Mouse (Mus musculus): ENCODE results near the gene Cks1b. TPM values are rescaled to one million over a fixed set of nuclear protein-coding genes. Genes with fewer than 3 reads are reported as not detected.

Gene Cks1b
- total and polyA plus RNA-seq, 3 experiments = 177 to 438 (median 271) TPM

GRCm38 (mm10) chr3:89416158-89416557 is 2.0 kb downstream of the Cks1b start:
- Histone ChIP-seq H3K27ac (ENCODE audit: control insufficient read depth, low read depth, low read length) (no peak overlapping the region), H3K79me2 (ENCODE audit: control insufficient read depth, insufficient read depth, low read length, poor library complexity) (peaks cover 49% of the 10 kb centered on the region), H3K27me3 (ENCODE audit: control insufficient read depth in 1 of 2, insufficient read depth in 2 of 2, low read length in 2 of 2) (no peaks in the 10 kb centered on the region), H3K9me3 (replicated peaks; ENCODE audit: insufficient read depth, low read length) (no peaks in the 10 kb centered on the region), H3K4me1 (ENCODE audit: control insufficient read depth in 1 of 2, insufficient read depth in 2 of 2, low read length in 2 of 2) (peaks cover 12 to 26% of the 10 kb centered on the region in 2 experiments), H3K4me3 (ENCODE audit: control insufficient read depth in 1 of 2, insufficient read depth in 1 of 2, low read depth in 2 of 2, low read length in 2 of 2) (no peak overlapping the region), H3K36me3 (ENCODE audit: control insufficient read depth in 1 of 2, insufficient read depth in 2 of 2, low read length in 2 of 2) (peaks cover 7 to 30% of the 10 kb centered on the region in 2 experiments), H3K9ac (ENCODE audit: control insufficient read depth, low read depth, low read length, poor library complexity, severe bottlenecking) (no peak overlapping the region)
- no peak for DNase-seq (ENCODE audit: low read depth, low spot score)
- no peak for TF ChIP-seq ZMIZ1 (IDR thresholded peaks at IDR 0.05; ENCODE audit: low read depth, low read length)
- TF ChIP-seq MYB (IDR thresholded peaks at IDR 0.05; ENCODE audit: low read depth, low read length) = no peak
- no peak for TF ChIP-seq MAZ (IDR thresholded peaks at IDR 0.05; ENCODE audit: low read depth, low read length)
- no peak for TF ChIP-seq GATA1 (IDR thresholded peaks at IDR 0.05; ENCODE audit: low read depth, low read length)
- TF ChIP-seq CTCF (IDR thresholded peaks at IDR 0.05 in 2 of 3, conservative IDR thresholded peaks at IDR 0.05 in 1 of 3; ENCODE audit: control insufficient read depth in 1 of 3, insufficient read depth in 1 of 3, low read depth in 2 of 3, low read length in 3 of 3, poor library complexity in 1 of 3, severe bottlenecking in 1 of 3) = no peak
- no peak for TF ChIP-seq RAD21 (IDR thresholded peaks at IDR 0.05; ENCODE audit: low read depth, low read length)
- no peak for TF ChIP-seq ETS1 (IDR thresholded peaks at IDR 0.05; ENCODE audit: low read depth, low read length)
- no peak for TF ChIP-seq CHD2 (IDR thresholded peaks at IDR 0.05; ENCODE audit: low read length)
- no peak for TF ChIP-seq E2F4 (IDR thresholded peaks at IDR 0.05; ENCODE audit: borderline replicate concordance, low read depth, low read length)
- no peak for TF ChIP-seq MXI1 (IDR thresholded peaks at IDR 0.05; ENCODE audit: low read depth, low read length)
- TF ChIP-seq USF2 (IDR thresholded peaks at IDR 0.05; ENCODE audit: borderline replicate concordance in 1 of 2, insufficient read depth in 1 of 2, low read depth in 1 of 2, low read length in 2 of 2) = no peak
- TF ChIP-seq EP300 (IDR thresholded peaks at IDR 0.05; ENCODE audit: low read depth in 1 of 2, low read length in 2 of 2) = no peak
- no peak for TF ChIP-seq USF1 (IDR thresholded peaks at IDR 0.05; ENCODE audit: low read depth, low read length)
- no peak for TF ChIP-seq TBP (IDR thresholded peaks at IDR 0.05; ENCODE audit: low read depth, low read length)
- no peak for TF ChIP-seq TCF12 (IDR thresholded peaks at IDR 0.05; ENCODE audit: low read depth, low read length)
- TF ChIP-seq RCOR1 (IDR thresholded peaks at IDR 0.05; ENCODE audit: low read depth, low read length) = no peak

GRCm38 (mm10) chr3:89411490-89412393 is 6.4 kb downstream of the Cks1b start, which contains the start of gene Flad1:
Gene Flad1, minus strand, starts transcription at chr3:89411870.
- H3K36me3 ChIP-seq (ENCODE audit: control insufficient read depth in 1 of 2, insufficient read depth in 2 of 2, low read length in 2 of 2) = peaks cover 6 to 18% of the 10 kb centered on the region in 2 experiments
- H3K4me1 ChIP-seq (ENCODE audit: control insufficient read depth in 1 of 2, insufficient read depth in 2 of 2, low read length in 2 of 2) = peaks cover under 1 to 13% of the 10 kb centered on the region in 2 experiments
- peak within 1 kb of the TSS; percentile 89 for H3K9ac ChIP-seq (ENCODE audit: control insufficient read depth, low read depth, low read length, poor library complexity, severe bottlenecking)
- H3K27me3 ChIP-seq (ENCODE audit: control insufficient read depth in 1 of 2, insufficient read depth in 2 of 2, low read length in 2 of 2) = no peaks in the 10 kb centered on the region
- H3K27ac ChIP-seq (ENCODE audit: control insufficient read depth, low read depth, low read length) = peak within 1 kb of the TSS; percentile 96
- DNase-seq (ENCODE audit: low read depth, low spot score) = peak; percentile 100
- no peaks in the 10 kb centered on the region for H3K9me3 ChIP-seq (replicated peaks; ENCODE audit: insufficient read depth, low read length)
- peaks cover 20% of the 10 kb centered on the region for H3K79me2 ChIP-seq (ENCODE audit: control insufficient read depth, insufficient read depth, low read length, poor library complexity)
- H3K4me3 ChIP-seq (ENCODE audit: control insufficient read depth in 1 of 2, insufficient read depth in 1 of 2, low read depth in 2 of 2, low read length in 2 of 2) = peak within 1 kb of the TSS; percentile 52 to 92
- TF ChIP-seq CHD1 (IDR thresholded peaks at IDR 0.05; ENCODE audit: low read depth, low read length) (no peak), POLR2AphosphoS5 (IDR thresholded peaks at IDR 0.05; ENCODE audit: borderline replicate concordance, low read depth, low read length) (no peak), MYB (IDR thresholded peaks at IDR 0.05; ENCODE audit: low read depth, low read length) (no peak), POLR2A (IDR thresholded peaks at IDR 0.05; ENCODE audit: control insufficient read depth in 1 of 2, insufficient read depth in 1 of 2, low read depth in 1 of 2, low read length in 2 of 2, poor library complexity in 1 of 2) (peak; percentile 35 to 86; a peak in 3 of 4 replicates), MXI1 (IDR thresholded peaks at IDR 0.05; ENCODE audit: low read depth, low read length) (peak; percentile 85), JUND (IDR thresholded peaks at IDR 0.05; ENCODE audit: low read depth, low read length) (0 out of 2 replicates have a peak, but pooled peaks have one; percentile 35), RCOR1 (IDR thresholded peaks at IDR 0.05; ENCODE audit: low read depth, low read length) (0 out of 2 replicates have a peak, but pooled peaks have one; percentile 36), SIN3A (IDR thresholded peaks at IDR 0.05; ENCODE audit: low read length) (peak; percentile 99), ZKSCAN1 (IDR thresholded peaks at IDR 0.05; ENCODE audit: low read depth, low read length) (no peak), MAZ (IDR thresholded peaks at IDR 0.05; ENCODE audit: low read depth, low read length) (no peak), NELFE (IDR thresholded peaks at IDR 0.05; ENCODE audit: low read depth, low read length) (peak; percentile 69; the same call in 1 of the 2 replicates), HCFC1 (IDR thresholded peaks at IDR 0.05; ENCODE audit: low read depth, low read length) (peak; percentile 93), ELF1 (IDR thresholded peaks at IDR 0.05; ENCODE audit: low read depth, low read length) (peak; percentile 98), POLR2AphosphoS2 (IDR thresholded peaks at IDR 0.05; ENCODE audit: low read length) (peak; percentile 89; the same call in 1 of the 2 replicates), MEF2A (IDR thresholded peaks at IDR 0.05; ENCODE audit: extremely low read depth, insufficient replicate concordance, low read depth, low read length, poor library complexity, severe bottlenecking) (no peak), MYC (IDR thresholded peaks at IDR 0.05; ENCODE audit: low read depth, low read length) (peak; percentile 77), ZC3H11A (IDR thresholded peaks at IDR 0.05; ENCODE audit: low read depth, low read length) (no peak), ETS1 (IDR thresholded peaks at IDR 0.05; ENCODE audit: low read depth, low read length) (peak; percentile 47), ZMIZ1 (IDR thresholded peaks at IDR 0.05; ENCODE audit: low read depth, low read length) (no peak; the same call in 1 of the 2 replicates)
